Mouse (Mus musculus): ENCODE data around the gene Xxylt1. TPM values are rescaled to one million over a fixed set of nuclear protein-coding genes. Genes with fewer than 3 reads are reported as not detected.

Xxylt1 gene
- polyA plus RNA-seq, 1 experiment from 2014 or later = 19.1 TPM

DNA sequence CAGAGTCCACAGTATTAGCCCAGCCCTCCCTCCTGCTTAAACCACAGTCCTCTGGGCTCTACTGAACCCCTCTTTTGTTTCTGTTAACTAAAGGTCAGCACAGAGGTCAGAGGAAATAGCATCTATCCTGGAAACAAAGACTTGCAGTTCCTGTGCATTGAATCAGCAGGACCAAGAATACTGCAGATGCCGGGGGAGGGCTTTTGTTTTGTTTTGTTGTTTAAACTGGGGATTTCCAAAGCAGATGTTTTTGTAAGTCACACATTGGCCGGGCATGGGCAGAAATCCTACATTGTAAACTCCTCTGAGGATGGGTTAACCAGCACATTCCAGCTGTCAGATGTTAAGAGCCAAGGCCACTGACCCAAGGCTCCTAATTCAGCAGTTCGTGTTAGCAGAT lies 141.3 kb downstream of the Xxylt1 start:
- no peak overlapping the region for H3K4me2 ChIP-seq (ENCODE audit: low read depth, low read length)
- no peaks in the 10 kb centered on the region for H3K27me3 ChIP-seq (replicated peaks; ENCODE audit: control insufficient read depth, insufficient read depth, low read length)
- no peaks in the 10 kb centered on the region for H3K4me1 ChIP-seq (ENCODE audit: control insufficient read depth, insufficient read depth, low read length)
- H3K27ac ChIP-seq (replicated peaks; ENCODE audit: low read depth, low read length) = no peak overlapping the region
- no peak overlapping the region for H3K9ac ChIP-seq (ENCODE audit: low read depth, low read length)
- ATAC-seq (ENCODE audit: low read depth) (no peak), DNase-seq (ENCODE audit: low spot score) (peak; percentile 61)
- H3K36me3 ChIP-seq (ENCODE audit: control insufficient read depth, insufficient read depth, low read length) = no peaks in the 10 kb centered on the region
- H3K9me3 ChIP-seq (ENCODE audit: control insufficient read depth, low read length) = no peaks in the 10 kb centered on the region
- WGBS = 8% methylated on average over 3 of the region's 3 CpGs
- no peak overlapping the region for H3K4me3 ChIP-seq (ENCODE audit: low read depth, low read length)

DNA sequence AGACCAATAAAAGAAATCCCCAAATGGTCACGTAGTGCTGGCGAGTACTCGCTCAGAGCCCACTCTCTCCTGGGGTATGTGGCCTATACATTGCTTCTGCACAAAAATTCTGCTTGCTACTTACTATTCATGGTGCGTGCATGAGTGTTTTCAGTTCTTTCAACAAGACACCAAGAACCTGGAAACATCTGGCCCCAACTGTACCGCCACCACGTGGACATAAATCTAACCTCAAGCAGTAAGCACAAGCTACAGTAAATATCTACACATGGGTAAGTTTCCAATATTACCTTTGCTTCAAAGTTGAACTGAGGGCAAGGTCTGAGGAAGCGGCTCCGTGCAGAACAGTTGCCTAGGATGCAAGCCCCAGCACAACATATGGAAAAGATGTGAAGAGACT lies 142.0 kb downstream of the Xxylt1 start:
- no peak for DNase-seq (ENCODE audit: low spot score)
- Histone ChIP-seq H3K27ac (replicated peaks; ENCODE audit: low read depth, low read length) (no peak overlapping the region), H3K9me3 (ENCODE audit: control insufficient read depth, low read length) (no peaks in the 10 kb centered on the region), H3K4me1 (ENCODE audit: control insufficient read depth, insufficient read depth, low read length) (peaks cover 6% of the 10 kb centered on the region), H3K9ac (ENCODE audit: low read depth, low read length) (no peak overlapping the region), H3K4me2 (ENCODE audit: low read depth, low read length) (no peak overlapping the region), H3K27me3 (replicated peaks; ENCODE audit: control insufficient read depth, insufficient read depth, low read length) (no peaks in the 10 kb centered on the region), H3K4me3 (ENCODE audit: low read depth, low read length) (no peak overlapping the region), H3K36me3 (ENCODE audit: control insufficient read depth, insufficient read depth, low read length) (no peaks in the 10 kb centered on the region)
- no peak for ATAC-seq (ENCODE audit: low read depth)
- 69% methylated on average over 8 of the region's 8 CpGs for WGBS

DNA sequence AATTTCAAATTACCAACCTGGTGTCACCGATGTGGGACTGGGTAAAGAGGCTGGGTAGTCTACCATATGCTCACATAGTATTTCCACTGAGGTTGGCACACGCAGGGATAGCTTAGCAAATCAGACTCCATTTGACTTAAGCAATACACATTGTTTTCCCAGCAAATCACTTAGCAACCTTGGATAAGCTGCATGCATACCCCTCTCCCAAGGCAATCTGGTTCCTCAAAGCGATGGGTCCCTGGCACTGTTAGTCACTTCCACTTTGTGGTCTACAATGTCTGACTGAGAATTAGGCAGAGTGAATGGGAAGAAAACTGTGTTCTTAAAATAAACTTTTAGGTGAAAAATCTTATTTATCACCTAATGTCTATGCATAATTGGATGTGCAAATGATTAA lies 142.6 kb downstream of the Xxylt1 start:
- ATAC-seq (ENCODE audit: low read depth) (no peak), DNase-seq (ENCODE audit: low spot score) (no peak)
- H3K4me2 ChIP-seq (ENCODE audit: low read depth, low read length) = no peak overlapping the region
- H3K9ac ChIP-seq (ENCODE audit: low read depth, low read length) = no peak overlapping the region
- no peaks in the 10 kb centered on the region for H3K9me3 ChIP-seq (ENCODE audit: control insufficient read depth, low read length)
- no peak overlapping the region for H3K27ac ChIP-seq (replicated peaks; ENCODE audit: low read depth, low read length)
- no peaks in the 10 kb centered on the region for H3K36me3 ChIP-seq (ENCODE audit: control insufficient read depth, insufficient read depth, low read length)
- no peaks in the 10 kb centered on the region for H3K27me3 ChIP-seq (replicated peaks; ENCODE audit: control insufficient read depth, insufficient read depth, low read length)
- peaks cover 6% of the 10 kb centered on the region for H3K4me1 ChIP-seq (ENCODE audit: control insufficient read depth, insufficient read depth, low read length)
- H3K4me3 ChIP-seq (ENCODE audit: low read depth, low read length) = no peak overlapping the region
- WGBS = 91% methylated on average over 3 of the region's 3 CpGs

DNA sequence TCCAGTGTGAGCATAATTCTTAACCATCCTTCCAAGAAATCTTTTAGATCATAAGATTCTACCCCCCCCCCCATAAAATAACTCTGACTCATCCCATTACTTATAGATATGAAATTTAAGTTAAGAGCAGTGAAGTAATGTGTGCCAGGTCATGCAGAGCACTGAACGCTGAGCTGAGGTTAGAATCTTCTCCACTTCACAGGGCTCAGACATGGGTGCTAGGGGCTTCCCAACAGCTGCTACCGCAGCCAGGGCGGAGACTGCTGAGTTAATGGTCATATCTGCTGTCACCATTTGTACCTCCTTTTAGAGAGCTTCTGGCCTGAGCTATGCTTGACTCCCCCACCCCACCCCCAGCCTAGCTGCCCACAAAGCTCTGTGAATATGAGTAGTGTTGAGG lies 143.6 kb downstream of the Xxylt1 start:
- no peaks in the 10 kb centered on the region for H3K9me3 ChIP-seq (ENCODE audit: control insufficient read depth, low read length)
- no peak overlapping the region for H3K9ac ChIP-seq (ENCODE audit: low read depth, low read length)
- no peak for DNase-seq (ENCODE audit: low spot score)
- ATAC-seq (ENCODE audit: low read depth) = 0 out of 2 replicates have a peak, but pooled peaks have one; percentile 11
- H3K4me2 ChIP-seq (ENCODE audit: low read depth, low read length) = no peak overlapping the region
- no peak overlapping the region for H3K27ac ChIP-seq (replicated peaks; ENCODE audit: low read depth, low read length)
- no peak overlapping the region for H3K4me3 ChIP-seq (ENCODE audit: low read depth, low read length)
- H3K4me1 ChIP-seq (ENCODE audit: control insufficient read depth, insufficient read depth, low read length) = peaks cover 6% of the 10 kb centered on the region
- H3K27me3 ChIP-seq (replicated peaks; ENCODE audit: control insufficient read depth, insufficient read depth, low read length) = no peaks in the 10 kb centered on the region
- no peaks in the 10 kb centered on the region for H3K36me3 ChIP-seq (ENCODE audit: control insufficient read depth, insufficient read depth, low read length)
- 94% methylated on average over 3 of the region's 3 CpGs for WGBS

DNA sequence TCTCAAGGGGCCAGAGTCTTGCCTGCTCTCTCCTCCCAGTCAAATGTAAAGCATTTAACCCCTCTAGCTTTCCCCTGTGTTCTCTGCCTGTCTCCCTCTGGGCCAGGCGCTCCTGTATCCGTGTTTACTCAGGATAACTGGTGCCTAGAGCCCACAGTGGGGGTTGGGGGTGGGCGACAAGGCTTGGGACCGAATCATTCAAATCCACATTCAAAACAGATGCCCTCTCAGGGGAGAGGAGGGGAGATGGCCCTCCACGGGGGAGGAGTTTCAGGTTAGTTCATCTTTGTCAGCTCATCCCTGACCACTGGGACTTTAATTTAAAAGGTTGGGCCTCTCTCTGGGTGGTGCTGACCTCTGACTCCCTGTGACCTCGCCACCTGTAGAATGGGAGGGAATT lies 144.8 kb downstream of the Xxylt1 start:
- Histone ChIP-seq H3K9ac (ENCODE audit: low read depth, low read length) (no peak overlapping the region), H3K4me1 (ENCODE audit: control insufficient read depth, insufficient read depth, low read length) (peaks cover 6% of the 10 kb centered on the region), H3K9me3 (ENCODE audit: control insufficient read depth, low read length) (no peaks in the 10 kb centered on the region), H3K27ac (replicated peaks; ENCODE audit: low read depth, low read length) (no peak overlapping the region), H3K4me2 (ENCODE audit: low read depth, low read length) (no peak overlapping the region), H3K36me3 (ENCODE audit: control insufficient read depth, insufficient read depth, low read length) (no peaks in the 10 kb centered on the region), H3K27me3 (replicated peaks; ENCODE audit: control insufficient read depth, insufficient read depth, low read length) (no peaks in the 10 kb centered on the region), H3K4me3 (ENCODE audit: low read depth, low read length) (no peak overlapping the region)
- ATAC-seq (ENCODE audit: low read depth) (no peak), DNase-seq (ENCODE audit: low spot score) (no peak)
- WGBS = 29% methylated on average over 6 of the region's 6 CpGs

DNA sequence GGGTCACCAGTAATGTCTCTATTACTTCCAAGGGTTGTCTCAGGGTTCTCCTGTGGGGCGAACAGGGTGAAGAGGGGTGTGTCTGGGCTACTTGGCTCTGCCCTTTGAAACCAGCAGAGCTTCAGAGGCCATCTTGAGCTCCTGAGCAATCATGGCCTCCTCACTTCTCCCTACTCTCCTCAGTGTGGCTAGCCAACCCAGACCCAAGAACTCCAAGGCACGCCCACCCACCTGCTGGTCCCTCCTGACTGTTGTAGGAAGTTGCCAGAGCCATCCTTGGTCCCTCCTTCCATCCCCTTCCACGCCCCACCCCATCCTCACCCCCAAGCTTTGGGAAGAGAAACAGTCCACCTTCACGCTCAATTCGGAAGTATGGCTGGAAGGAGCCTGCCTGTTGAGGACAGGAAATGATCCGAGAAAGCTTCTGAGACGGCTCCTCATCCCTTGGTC lies 145.2 kb downstream of the Xxylt1 start:
- DNase-seq (ENCODE audit: low spot score) = no peak
- no peak overlapping the region for H3K9ac ChIP-seq (ENCODE audit: low read depth, low read length)
- H3K4me2 ChIP-seq (ENCODE audit: low read depth, low read length) = no peak overlapping the region
- 75% methylated on average over 7 of the region's 7 CpGs for WGBS
- no peaks in the 10 kb centered on the region for H3K9me3 ChIP-seq (ENCODE audit: control insufficient read depth, low read length)
- peaks cover 6% of the 10 kb centered on the region for H3K4me1 ChIP-seq (ENCODE audit: control insufficient read depth, insufficient read depth, low read length)
- no peak overlapping the region for H3K4me3 ChIP-seq (ENCODE audit: low read depth, low read length)
- ATAC-seq (ENCODE audit: low read depth) = no peak
- no peaks in the 10 kb centered on the region for H3K27me3 ChIP-seq (replicated peaks; ENCODE audit: control insufficient read depth, insufficient read depth, low read length)
- no peaks in the 10 kb centered on the region for H3K36me3 ChIP-seq (ENCODE audit: control insufficient read depth, insufficient read depth, low read length)
- H3K27ac ChIP-seq (replicated peaks; ENCODE audit: low read depth, low read length) = no peak overlapping the region

DNA sequence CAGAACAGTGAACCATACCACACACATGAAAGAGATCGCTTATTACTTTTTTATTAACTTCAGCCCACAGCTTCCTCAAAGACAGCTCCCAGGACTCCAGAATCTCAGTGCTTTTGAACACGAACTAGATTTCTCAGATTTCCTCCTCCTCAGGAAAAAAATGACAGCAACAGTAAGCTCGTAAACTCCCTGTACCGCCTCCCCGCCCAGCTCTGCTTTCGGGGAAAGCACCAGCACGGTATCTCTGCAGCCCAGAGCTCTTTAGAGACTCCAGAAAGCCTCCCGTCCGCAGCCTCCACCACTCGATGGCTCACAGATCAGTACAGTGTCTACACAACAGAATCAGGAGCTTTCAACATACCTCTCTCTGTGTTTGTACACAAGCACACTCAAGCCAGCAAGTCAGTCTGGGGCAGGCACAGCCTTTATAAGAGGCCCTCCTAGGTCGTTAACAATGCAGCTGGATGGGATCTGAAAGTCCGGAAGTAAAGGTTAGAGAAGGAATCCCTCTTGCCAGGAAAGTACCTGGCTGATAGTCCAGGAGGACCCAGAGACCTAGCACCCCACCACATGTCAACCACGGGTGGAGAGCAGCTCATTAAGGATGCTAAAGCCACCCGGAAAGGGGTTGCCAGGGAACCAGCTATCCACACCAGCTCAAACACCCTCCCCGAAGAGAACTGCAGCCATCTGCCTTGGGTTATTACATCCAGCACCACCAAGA lies 146.1 kb downstream of the Xxylt1 start:
- no peak overlapping the region for H3K27ac ChIP-seq (replicated peaks; ENCODE audit: low read depth, low read length)
- no peaks in the 10 kb centered on the region for H3K9me3 ChIP-seq (ENCODE audit: control insufficient read depth, low read length)
- no peaks in the 10 kb centered on the region for H3K27me3 ChIP-seq (replicated peaks; ENCODE audit: control insufficient read depth, insufficient read depth, low read length)
- H3K4me1 ChIP-seq (ENCODE audit: control insufficient read depth, insufficient read depth, low read length) = peaks cover 6% of the 10 kb centered on the region
- H3K4me2 ChIP-seq (ENCODE audit: low read depth, low read length) = no peak overlapping the region
- ATAC-seq (ENCODE audit: low read depth) (no peak), DNase-seq (ENCODE audit: low spot score) (peak; percentile 41)
- no peaks in the 10 kb centered on the region for H3K36me3 ChIP-seq (ENCODE audit: control insufficient read depth, insufficient read depth, low read length)
- H3K4me3 ChIP-seq (ENCODE audit: low read depth, low read length) = no peak overlapping the region
- H3K9ac ChIP-seq (ENCODE audit: low read depth, low read length) = no peak overlapping the region
- WGBS = 37% methylated on average over 15 of the region's 15 CpGs

DNA sequence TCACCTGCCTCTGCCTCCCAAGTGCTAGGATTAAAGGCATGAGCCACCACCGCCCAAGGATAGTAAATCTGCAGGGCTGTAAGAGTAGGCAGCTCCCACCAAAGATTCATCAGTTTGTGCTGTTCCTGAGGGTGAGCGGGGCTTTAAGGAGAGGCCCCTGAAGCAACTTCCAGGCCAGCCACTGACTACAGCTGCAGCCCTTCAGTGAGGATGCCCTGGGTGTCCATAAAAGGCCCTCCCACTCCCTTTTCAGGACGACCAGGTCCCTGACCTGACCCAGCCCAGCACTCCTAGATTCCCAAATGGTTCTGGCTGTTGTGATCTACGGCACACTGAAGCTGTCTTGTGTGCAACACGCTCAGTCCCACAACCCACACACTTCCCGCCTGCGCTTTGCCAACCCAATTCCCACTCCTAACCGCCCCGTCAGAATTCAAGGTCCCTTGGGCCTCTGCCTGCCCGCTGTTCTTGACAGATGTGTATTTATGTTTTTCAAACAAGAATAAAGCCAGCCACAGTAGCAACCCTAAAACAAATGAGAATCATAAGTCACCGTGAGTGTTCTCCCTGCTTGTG lies 146.9 kb downstream of the Xxylt1 start:
- Histone ChIP-seq H3K4me2 (ENCODE audit: low read depth, low read length) (no peak overlapping the region), H3K27me3 (replicated peaks; ENCODE audit: control insufficient read depth, insufficient read depth, low read length) (no peaks in the 10 kb centered on the region), H3K4me3 (ENCODE audit: low read depth, low read length) (no peak overlapping the region), H3K27ac (replicated peaks; ENCODE audit: low read depth, low read length) (no peak overlapping the region), H3K4me1 (ENCODE audit: control insufficient read depth, insufficient read depth, low read length) (peaks cover 6% of the 10 kb centered on the region), H3K9ac (ENCODE audit: low read depth, low read length) (no peak overlapping the region), H3K9me3 (ENCODE audit: control insufficient read depth, low read length) (no peaks in the 10 kb centered on the region), H3K36me3 (ENCODE audit: control insufficient read depth, insufficient read depth, low read length) (no peaks in the 10 kb centered on the region)
- no peak for ATAC-seq (ENCODE audit: low read depth)
- 46% methylated on average over 11 of the region's 11 CpGs for WGBS
- DNase-seq (ENCODE audit: low spot score) = no peak

DNA sequence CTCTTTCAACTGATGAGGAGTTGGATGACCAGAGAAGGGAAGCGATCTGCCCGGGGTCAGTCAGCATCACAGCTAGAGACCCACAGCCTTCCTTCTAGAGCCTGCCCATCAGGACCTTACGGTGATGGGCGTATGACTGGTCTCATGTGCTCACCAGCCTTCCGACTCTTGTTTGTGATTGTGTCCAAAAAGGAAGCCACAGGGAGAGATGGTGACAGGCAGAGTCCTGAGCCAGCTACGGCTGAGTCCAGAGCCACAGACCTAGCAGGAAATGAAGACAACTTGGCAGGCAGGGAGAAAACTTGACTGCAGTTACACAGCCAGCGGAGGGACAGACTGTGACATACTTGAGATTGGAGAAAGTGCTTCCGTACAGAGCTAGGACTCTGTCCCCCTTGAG lies 147.9 kb downstream of the Xxylt1 start:
- H3K9me3 ChIP-seq (ENCODE audit: control insufficient read depth, low read length) = no peaks in the 10 kb centered on the region
- H3K27ac ChIP-seq (replicated peaks; ENCODE audit: low read depth, low read length) = no peak overlapping the region
- no peak overlapping the region for H3K4me2 ChIP-seq (ENCODE audit: low read depth, low read length)
- no peaks in the 10 kb centered on the region for H3K27me3 ChIP-seq (replicated peaks; ENCODE audit: control insufficient read depth, insufficient read depth, low read length)
- 80% methylated on average over 8 of the region's 8 CpGs for WGBS
- no peak overlapping the region for H3K9ac ChIP-seq (ENCODE audit: low read depth, low read length)
- no peak for DNase-seq (ENCODE audit: low spot score)
- ATAC-seq (ENCODE audit: low read depth) = no peak
- H3K4me1 ChIP-seq (ENCODE audit: control insufficient read depth, insufficient read depth, low read length) = peaks cover 6% of the 10 kb centered on the region
- no peak overlapping the region for H3K4me3 ChIP-seq (ENCODE audit: low read depth, low read length)
- H3K36me3 ChIP-seq (ENCODE audit: control insufficient read depth, insufficient read depth, low read length) = no peaks in the 10 kb centered on the region

Measured in embryonic facial prominence, embryonic 14.5 days (tissue).